Mouse (Mus musculus) kidney, adult 2 months (tissue): Measurements from ENCODE around the gene Tiprl. TPM values are rescaled to one million over a fixed set of nuclear protein-coding genes. Genes with fewer than 3 reads are reported as not detected.

Experiments used
- DNase-seq: peaks from one replicate; pipeline ENCODE4 v3.0.0; 2021
- H3K27ac ChIP-seq: fragments of 200-500 bp; 2 replicates; pipeline ENCODE4 v1.5.1; 2012; ENCODE audit warnings: low read depth, low read length, control low read depth, inconsistent platforms; ENCODE audit not compliant: insufficient read depth
- H3K27me3 ChIP-seq: fragments of 200-500 bp; replicated peaks from 2 replicates; pipeline ENCODE4 v1.6.1; 2012; ENCODE audit warnings: mild to moderate bottlenecking, moderate library complexity, low read length, inconsistent platforms; ENCODE audit not compliant: control insufficient read depth, insufficient read depth
- H3K36me3 ChIP-seq: fragments of 200-500 bp; 2 replicates; pipeline ENCODE4 v1.6.1; 2012; ENCODE audit warnings: mild to moderate bottlenecking, moderate library complexity, low read length, inconsistent platforms; ENCODE audit not compliant: control insufficient read depth, insufficient read depth
- H3K4me1 ChIP-seq: fragments of 200-500 bp; 2 replicates; pipeline ENCODE4 v1.6.1; 2011; ENCODE audit warnings: low read length; ENCODE audit not compliant: control insufficient read depth, insufficient read depth
- H3K4me3 ChIP-seq: fragments of 200-500 bp; 2 replicates; pipeline ENCODE4 v1.5.1; 2011; ENCODE audit warnings: mild to moderate bottlenecking, low read depth, low read length, control low read depth; ENCODE audit not compliant: insufficient read depth
- CTCF ChIP-seq: fragments of 200-500 bp; conservative IDR thresholded peaks from 2 replicates; pipeline ENCODE4 v1.5.1; 2011; ENCODE audit warnings: low read depth, mild to moderate bottlenecking, control low read depth, low read length, moderate library complexity, mixed read lengths; ENCODE audit not compliant: insufficient read depth, insufficient read length
- POLR2A ChIP-seq: fragments of 200-500 bp; IDR thresholded peaks from one replicate; pipeline ENCODE4 v1.6.1; 2011; ENCODE audit warnings: low read depth, low read length, control low read depth
- WGBS: fragments of 180-500 bp; shearing (Covaris S2); methylation state at CpG from one replicate; pipeline ENCODE4 v1.1.7; 2018; 5-methylcytosine and 5-hydroxymethylcytosine counted together
- polyA plus RNA-seq: library from polyadenylated mRNA; depleted of rRNA; stranded (reverse); fragments of >200 nt; gene quantifications from 2 replicates; pipeline ENCODE4 v1.2.3, GENCODE M21; 2012; rRNA removed

The Tiprl gene
- 21.0 and 23.2 TPM in 2 replicates for polyA plus RNA-seq

DNA sequence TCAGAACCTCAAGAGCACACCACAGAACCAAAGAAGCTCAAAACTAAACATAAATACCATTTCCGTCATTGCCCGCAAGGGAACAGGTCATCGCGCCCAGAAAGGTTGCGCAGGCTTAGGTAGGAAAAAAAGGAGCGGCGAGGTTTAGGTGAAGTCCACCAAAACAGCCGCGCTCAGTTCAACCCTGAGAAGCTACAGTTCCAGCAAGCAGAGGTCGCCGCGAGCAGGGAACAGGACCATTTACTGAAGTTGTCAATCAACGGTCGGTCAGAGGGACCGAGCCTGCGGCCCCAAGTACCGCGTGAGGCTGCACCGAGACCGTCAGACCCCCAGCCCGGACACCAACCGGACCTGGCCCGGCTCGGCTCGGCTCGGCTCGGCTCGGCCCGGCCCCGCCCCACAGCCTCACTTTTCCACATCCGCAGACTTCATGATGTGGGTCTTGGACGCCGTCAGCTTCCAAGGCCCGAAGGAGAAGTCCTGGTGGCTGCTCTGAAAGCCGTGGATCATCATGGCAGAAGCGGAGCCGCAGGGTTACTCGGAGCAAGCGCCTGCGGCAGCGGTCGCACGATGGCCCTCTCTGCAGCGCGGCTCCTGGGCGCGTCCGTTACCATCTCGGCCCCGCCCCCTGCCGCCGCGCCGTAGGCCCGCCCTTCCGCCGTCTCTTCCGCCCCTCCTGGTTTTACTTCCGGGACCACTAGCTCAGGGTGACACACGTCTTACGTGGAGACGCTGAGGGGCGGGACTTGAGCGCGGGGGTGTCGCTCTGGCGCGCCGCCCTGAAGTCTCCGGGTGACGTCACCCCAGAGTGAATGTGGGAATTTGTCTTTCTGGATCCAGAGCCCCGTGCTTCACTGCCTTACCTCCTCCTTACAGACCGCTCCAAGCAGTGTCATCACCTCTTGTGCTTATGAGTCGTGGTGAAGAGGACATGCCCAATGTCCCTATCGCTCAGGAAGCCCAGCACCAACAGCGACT, at the start of gene Tiprl:
TSS of gene Tiprl (minus strand) at position 676 of the 978 bp plus-strand sequence.
- TF ChIP-seq POLR2A (peak; percentile 70), CTCF (no peak)

DNA sequence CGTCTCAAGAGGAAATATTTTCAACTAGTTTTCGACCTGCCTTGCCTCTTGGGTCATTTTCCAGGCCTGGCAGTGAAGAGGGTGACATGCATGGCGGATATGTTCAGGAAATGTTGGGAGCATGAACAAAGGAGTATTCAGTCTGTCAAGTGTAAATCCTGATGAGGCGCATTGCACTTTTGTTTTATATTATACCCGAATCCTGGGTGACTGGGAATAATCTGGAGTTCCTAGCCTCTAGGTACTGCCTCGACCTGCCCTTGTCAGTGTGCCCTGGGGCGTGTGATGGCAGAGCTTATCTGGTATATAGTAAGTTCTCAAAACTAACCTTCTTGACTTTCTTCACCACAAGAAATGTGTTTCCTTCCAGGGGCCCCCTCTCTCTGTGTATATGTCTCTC, 47.3 kb upstream of the Tiprl start:
- TF ChIP-seq POLR2A: no peak
- TF ChIP-seq CTCF: no peak
- no peaks in the 10 kb centered on the region for H3K4me1 ChIP-seq
- 76% methylated on average over 7 of the region's 7 CpGs for WGBS
- no peak for DNase-seq
- H3K36me3 ChIP-seq: no peaks in the 10 kb centered on the region
- no peak overlapping the region for H3K4me3 ChIP-seq
- no peaks in the 10 kb centered on the region for H3K27me3 ChIP-seq
- no peak overlapping the region for H3K27ac ChIP-seq

More for the DNA sequence above, at the start of gene Tiprl:
- Histone ChIP-seq H3K27me3 (no peaks in the 10 kb centered on the region), H3K4me1 (peaks cover 10% of the 10 kb centered on the region), H3K4me3 (peak within 1 kb of the TSS; percentile 94), H3K27ac (peak within 1 kb of the TSS; percentile 81), H3K36me3 (no peaks in the 10 kb centered on the region)
- peak; percentile 99 for DNase-seq
- under 1% methylated on average over 76 of the region's 76 CpGs for WGBS

DNA sequence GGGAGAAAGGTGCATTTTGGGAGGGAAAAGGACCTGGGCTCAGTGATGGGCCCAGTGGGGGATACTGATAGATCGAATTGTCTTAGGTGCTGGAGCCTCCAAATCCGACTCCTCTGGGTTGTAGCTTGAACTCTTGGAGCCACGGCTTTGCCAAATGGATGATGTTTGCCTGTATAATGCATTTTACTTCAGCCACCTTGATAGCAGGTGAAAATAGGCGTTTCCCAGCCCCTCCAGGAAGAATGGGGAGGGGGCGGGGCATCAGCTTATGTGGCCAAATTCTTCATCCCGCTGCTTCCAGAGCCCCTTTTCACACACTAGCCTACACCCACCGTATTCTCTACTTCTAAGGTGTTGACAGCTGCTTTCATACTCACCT, 46.2 kb upstream of the Tiprl start:
- no peaks in the 10 kb centered on the region for H3K27me3 ChIP-seq
- H3K36me3 ChIP-seq: no peaks in the 10 kb centered on the region
- H3K4me1 ChIP-seq: no peaks in the 10 kb centered on the region
- no peak for DNase-seq
- TF ChIP-seq POLR2A (no peak), CTCF (no peak)
- H3K4me3 ChIP-seq: no peak overlapping the region
- 57% methylated on average over 7 of the region's 7 CpGs for WGBS
- H3K27ac ChIP-seq: no peak overlapping the region

DNA sequence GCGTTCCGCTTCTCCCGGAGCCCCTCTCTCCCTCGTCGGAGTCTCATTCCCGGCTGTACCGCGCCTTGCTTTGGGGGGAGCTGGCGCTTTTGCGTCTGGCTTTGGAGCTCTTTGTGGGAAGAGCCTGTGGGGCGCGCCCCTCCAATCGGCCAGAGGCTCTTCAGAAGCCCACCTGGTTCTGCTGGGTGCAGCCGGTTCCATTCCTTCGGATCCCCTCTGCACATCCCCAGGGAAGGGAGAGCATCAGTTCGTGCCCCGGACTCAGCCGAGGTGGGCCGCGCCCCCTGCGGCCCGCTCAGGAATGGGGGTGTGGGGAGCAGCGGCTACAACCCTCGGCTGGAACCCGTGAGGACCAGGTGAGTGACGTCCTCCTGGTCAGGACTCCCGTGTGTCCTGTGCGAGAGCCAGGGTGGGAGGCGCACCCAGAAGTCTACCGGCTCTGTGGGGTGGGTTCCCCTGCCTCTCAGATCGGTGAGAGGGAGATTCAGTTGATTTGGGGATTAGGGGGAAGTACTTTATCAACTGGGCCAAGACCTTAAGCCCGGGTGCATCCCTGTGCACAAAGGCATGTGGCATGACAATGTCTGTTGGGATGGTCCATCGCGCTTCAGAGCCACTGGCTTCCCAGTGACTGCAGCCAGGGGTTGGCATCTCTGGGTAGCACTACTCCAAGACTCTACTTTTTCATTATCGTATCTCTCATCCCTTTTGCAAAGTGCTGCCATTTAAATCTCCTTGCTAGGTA, 45.6 kb upstream of the Tiprl start:
- no peaks in the 10 kb centered on the region for H3K4me1 ChIP-seq
- TF ChIP-seq POLR2A (no peak), CTCF (no peak)
- no peaks in the 10 kb centered on the region for H3K36me3 ChIP-seq
- H3K27ac ChIP-seq: no peak overlapping the region
- peak overlapping the region; percentile 66 for H3K4me3 ChIP-seq
- H3K27me3 ChIP-seq: no peaks in the 10 kb centered on the region
- WGBS: 5% methylated on average over 35 of the region's 35 CpGs
- DNase-seq: no peak

DNA sequence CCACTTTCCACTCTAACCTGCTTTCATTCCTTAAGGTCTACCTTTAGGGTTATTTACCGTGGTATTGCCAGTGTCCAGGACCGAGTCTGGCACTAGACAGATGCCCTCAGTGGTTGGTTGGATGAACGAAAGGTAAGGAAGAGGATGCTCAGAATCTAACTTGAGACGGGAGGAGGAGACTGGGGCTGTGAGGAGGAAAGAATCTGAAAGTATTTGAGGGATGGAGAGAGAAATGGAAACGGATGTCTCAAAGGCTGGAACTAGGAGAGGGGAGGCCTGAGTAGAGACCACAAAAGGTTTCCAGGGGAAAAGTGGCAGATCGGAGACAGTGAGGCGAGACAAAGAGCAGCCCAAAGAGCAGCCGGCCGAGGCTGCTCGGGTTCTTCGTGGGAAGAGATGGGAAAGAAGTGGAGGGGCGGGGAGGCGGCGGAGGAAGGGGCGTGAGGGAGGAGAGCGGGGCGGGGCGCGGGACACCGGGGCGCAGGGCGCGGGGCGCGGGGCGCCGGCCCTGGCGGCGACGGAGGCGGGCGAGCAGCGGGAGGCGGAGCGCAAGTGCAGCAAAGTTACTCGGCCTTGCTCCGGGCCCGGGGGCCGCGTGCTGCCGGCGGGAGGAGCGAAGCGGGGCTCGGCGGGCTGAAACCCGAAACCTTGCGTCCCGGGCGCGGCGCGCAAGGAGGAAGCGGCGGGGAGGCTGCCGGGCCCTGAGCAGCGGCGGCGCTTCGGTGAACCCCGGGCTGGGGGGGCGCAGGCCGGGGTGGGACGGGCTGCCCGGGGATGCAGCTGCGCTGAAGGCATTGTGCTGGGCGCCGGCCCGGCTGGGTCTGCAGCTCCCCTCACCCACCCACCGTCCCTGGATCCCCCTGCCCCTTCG, 44.8 kb upstream of the Tiprl start:
- peak; percentile 60 for DNase-seq
- TF ChIP-seq CTCF (no peak), POLR2A (no peak)
- H3K27ac ChIP-seq: no peak overlapping the region

DNA sequence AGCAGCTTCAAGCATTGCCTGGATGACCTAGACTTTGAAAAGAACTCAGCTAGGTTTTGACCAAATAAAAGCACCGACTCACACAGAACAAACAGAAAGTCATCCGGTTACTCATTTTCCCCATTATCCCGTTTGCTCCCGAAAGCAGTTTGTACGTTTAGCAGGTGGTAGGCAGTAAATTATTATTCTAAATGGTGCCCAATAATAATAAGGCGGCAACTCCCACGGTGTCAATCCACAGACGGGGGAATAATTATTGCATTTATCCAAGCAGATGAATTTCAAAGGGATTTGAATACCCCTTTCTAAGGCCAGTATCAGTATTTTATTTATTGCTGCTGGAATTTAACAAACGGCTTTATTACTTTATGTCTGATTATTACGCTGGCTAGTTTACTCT, 43.9 kb upstream of the Tiprl start:
- Histone ChIP-seq H3K4me3 (no peak overlapping the region), H3K4me1 (no peaks in the 10 kb centered on the region), H3K27ac (no peak overlapping the region), H3K36me3 (no peaks in the 10 kb centered on the region), H3K27me3 (no peaks in the 10 kb centered on the region)
- WGBS: 47% methylated on average over 10 of the region's 10 CpGs
- no peak for DNase-seq
- no peak for TF ChIP-seq POLR2A
- no peak for TF ChIP-seq CTCF

More for the DNA sequence above, 44.8 kb upstream of the Tiprl start:
- H3K27me3 ChIP-seq: no peaks in the 10 kb centered on the region
- 2% methylated on average over 65 of the region's 71 CpGs for WGBS
- no peaks in the 10 kb centered on the region for H3K36me3 ChIP-seq
- no peaks in the 10 kb centered on the region for H3K4me1 ChIP-seq
- peak overlapping the region; percentile 66 for H3K4me3 ChIP-seq
